Mouse (Mus musculus): ENCODE measurements at regions not wholly inside any gene's neighbourhood (a gene's known extent, or its start where the extent isn't known, plus 50 kb on each side); places are given as distances from the start of the nearest gene placed in this dataset.

DNA sequence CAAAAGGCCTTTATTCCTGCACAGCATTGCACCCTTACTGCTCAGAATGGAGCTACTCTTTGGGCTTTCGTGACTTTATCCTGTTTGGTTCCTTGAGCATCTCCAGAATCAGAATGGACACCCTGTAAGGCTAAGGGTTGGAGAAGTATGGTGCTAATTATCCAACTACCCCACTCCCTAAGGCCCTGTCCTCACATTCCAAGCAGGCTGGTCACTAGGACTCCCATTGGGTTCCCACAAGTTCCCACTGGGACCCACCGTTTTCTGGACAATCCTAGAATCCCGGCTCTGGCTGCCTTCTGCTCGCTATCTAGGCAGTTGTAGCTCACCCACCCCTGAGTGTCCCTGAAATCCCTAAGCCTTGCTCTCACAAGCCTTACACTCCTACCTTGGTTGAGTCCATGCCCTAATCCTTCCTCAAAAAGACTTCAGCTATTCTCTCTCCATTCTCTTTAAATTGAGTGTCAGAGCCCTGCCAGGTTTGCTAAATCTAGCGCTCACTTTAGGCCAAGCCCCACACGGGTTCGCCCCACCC lies 146.1 kb downstream of the Efcab1 start:
- no peak for DNase-seq

- DNase-seq, result peak; percentile 18
Observed at GRCm38 (mm10) chr16:15052924-15053793, 146.8 kb downstream of the Efcab1 start.

DNA sequence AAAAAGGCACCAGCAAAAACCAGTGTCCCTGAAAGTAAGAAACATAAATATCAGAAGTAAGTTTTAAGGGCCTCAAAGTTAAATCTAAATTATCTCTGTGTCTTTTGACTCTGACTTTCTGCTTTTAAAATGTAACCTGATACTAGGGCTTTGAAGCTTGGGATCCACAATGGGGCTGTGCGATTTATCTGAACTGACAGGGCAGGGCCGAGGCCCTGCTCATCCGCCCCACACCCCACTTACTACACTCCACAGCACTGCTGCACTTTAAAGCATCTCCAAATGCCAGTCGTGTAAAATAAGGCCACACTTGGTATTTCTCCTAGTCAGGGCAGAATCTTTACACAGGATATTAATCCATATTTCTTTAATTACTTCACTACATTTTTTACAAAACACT lies 147.4 kb downstream of the Efcab1 start:
- DNase-seq, result peak; percentile 2

DNA sequence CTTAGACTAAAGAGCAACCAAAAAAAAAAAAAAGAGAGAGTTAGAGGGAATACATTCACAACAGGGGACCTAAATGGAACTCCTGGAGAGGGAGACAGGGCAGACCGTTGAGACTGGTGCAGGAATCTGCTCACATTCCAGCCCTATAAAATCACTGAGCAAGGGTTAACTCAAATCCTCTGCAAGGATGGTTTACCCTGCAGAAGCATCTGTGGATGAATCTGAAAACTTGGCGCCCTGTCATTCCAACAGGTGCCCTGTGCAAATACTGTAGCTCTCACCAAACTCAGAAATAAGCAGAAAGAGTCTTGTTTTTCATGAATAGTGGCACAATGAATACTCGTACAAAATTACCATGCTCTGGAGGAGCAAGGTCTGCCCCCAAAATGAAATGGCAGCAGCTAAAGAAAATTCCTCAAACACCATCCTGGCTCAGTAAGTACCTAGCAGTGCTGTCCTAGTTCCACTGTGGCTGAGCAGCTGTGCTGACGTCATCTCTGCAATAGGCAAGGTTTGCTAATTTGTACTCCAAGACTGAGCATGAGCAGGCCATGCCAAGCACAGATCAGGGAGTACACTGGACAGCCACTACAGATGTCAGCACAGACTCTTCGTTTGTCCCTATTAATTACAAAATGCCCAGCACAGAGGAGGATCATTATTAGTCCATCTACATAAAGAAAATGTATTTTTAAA lies 148.0 kb downstream of the Efcab1 start:
- no peak for DNase-seq

GRCm38 (mm10) chr16:15055697-15056096 lies 149.3 kb downstream of the Efcab1 start:
- DNase-seq, result no peak

GRCm38 (mm10) chr16:15070485-15070960 lies 164.1 kb downstream of the Efcab1 start:
- no peak for DNase-seq

DNA sequence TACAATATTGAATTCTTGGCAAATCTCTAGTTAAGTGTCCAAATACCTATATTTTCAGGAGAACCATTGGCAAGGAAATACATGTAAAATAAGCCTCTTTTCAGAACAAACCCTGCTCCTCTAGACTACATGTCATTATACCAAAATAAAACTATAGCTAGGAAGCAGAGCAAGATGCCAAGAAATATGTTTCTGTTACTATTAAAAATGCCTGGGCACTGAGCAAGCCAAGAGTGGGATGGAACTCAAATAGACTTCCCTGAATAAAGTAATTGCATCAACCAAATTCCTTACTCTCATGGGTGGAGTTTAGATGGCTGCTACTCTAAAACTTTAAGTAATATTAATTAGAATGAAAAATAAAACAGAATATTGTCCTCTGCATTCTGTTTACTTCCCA lies 168.0 kb downstream of the Efcab1 start:
- no peak for DNase-seq

- no peak for DNase-seq
Observed at GRCm38 (mm10) chr16:15083692-15084091, 177.3 kb downstream of the Efcab1 start.

GRCm38 (mm10) chr16:15084147-15084752 lies 177.8 kb downstream of the Efcab1 start:
- DNase-seq, result no peak

GRCm38 (mm10) chr16:15084753-15085728 lies 178.6 kb downstream of the Efcab1 start:
- DNase-seq, result peak; percentile 57

DNA sequence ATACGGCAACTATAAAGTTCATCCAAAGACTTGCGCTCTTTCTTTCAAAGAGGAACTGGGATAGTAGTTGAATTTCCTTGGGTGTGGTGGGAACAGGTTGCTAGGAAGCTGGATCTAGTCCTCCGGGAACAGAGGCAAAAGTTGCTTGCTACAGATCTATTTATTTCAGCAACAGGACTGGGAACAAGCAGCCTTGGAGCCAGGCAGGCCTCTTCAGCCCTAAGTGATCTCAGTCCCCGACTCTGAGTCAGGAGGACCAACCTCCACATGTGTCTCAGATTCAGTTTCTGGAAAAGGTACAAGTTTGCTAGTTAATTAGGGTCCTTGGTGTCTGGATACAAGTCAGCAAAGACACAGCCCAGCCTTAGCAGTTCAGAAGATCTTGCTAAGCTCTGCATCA lies 180.2 kb downstream of the Efcab1 start:
- no peak for DNase-seq

DNA sequence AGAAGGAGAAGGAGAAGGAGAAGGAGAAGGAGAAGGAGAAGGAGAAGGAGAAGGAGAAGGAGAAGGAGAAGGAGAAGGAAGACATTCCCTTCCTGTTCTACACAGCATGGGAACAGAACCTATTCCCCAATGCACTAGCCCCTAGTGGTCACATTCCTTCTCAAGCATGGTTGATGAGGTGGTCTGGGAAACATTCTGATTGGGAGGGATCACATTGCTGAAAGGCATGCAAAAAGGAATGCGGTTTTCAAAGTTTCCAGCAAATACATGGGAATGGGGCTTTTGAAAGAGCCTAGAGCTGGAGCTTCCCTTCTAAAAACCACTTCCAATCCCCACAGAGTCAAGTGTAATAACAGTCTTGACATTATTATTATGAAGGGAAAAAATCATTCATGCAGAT lies 197.5 kb downstream of the Efcab1 start:
- no peak for DNase-seq

DNA sequence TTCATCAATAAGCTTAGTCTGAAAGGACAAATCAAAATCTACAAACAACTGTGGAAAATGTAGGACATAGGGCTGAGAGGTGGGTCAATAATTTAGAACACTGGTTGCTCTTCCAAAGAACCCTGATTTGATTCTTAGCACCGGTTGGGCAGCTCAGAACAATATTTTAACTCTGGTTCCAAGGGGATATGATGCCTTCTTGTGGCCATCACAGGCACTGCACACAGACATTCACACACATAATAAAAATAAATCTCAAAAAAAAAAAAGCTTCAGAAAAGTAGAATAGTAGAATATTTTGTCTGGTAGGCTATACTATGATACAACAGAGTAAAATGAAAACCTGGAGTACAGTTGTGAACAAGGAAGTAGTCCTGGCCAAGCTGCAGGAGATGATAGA lies 200.8 kb downstream of the Efcab1 start:
- DNase-seq, result no peak

DNA sequence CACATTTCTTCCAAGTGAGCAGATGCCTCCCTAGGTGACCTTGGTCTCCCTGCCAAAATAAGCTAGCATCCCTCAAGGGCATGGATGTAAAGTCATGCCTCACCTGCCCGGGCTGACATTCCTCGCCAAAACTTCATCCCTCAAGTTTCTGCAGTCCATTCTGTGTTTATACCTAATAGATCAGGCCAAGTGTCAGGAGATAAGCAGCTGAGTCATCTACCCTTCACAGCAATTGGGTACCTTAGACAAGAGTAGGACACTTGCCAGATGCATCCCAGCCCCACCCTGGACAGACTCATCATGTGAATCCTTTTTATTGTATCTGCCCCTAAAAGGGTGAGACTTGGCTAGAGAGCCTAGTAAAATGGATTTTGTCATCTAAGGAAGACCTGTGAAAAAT lies 204.1 kb upstream of the Gm21897 start:
- DNase-seq, result no peak

- no peak for DNase-seq
Observed at GRCm38 (mm10) chr16:15113989-15114556, 203.2 kb upstream of the Gm21897 start.

- DNase-seq, result no peak
Observed at GRCm38 (mm10) chr16:15114574-15115230, 202.6 kb upstream of the Gm21897 start.

- DNase-seq, result no peak
Observed at GRCm38 (mm10) chr16:15115386-15115785, 201.9 kb upstream of the Gm21897 start.

DNA sequence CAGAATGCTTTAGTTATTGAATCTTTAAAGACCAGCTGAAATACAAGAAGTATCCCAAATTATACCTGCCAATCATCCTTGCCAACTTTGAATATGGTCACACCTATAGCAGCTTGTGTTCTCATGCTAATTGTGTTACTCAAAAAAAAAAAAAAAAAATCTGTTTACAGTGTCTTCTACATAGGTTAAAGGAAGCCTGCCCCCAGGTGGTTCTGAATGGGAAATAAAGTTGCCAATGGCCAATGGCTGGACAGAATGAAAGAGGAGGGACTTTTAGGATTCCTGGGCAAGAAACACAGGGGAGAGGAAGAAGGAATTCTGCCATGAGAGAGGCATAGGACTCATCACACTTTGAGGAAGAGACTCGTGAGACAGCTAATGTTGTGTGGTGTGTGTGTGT lies 197.5 kb upstream of the Gm21897 start:
- peak; percentile 24 for DNase-seq

DNA sequence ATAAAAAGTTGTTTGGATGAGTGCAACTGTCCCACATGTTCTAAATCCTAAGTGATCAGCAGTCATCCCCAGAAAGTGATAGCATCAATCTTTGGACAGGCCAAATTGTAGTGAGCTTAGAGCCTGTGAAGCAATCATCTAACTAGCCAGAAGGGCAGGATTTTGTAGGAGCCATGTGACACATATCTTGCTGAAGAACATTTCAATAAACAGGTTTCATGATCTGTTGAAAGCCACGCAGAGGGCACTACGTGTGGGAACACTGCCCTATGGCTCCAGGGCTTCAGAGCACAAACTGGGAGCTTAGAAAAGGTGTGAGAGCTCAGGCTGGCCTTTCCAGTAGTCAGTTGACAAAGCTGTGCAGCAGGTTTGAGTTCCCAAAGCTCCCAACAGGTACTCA lies 188.3 kb upstream of the Gm21897 start:
- no peak for DNase-seq

DNA sequence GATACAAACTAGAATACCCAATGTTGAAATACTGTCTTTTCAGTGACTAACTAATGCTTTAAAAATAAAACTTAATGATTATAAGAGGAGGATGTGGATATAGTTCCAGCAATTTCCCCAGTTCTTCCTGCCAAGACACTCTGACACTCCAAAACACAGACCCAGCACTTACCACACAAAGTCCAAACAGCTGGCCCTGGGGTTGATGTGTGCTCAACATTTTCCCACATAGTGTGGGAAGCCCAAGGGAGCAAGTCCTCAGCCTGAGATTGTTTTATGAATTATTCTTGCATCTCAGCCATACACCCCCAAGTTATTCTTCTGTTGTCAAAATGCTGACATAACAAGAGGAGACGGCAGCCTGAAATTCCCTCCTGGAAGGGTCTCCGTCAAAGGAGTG lies 187.5 kb upstream of the Gm21897 start:
- DNase-seq, result no peak

DNA sequence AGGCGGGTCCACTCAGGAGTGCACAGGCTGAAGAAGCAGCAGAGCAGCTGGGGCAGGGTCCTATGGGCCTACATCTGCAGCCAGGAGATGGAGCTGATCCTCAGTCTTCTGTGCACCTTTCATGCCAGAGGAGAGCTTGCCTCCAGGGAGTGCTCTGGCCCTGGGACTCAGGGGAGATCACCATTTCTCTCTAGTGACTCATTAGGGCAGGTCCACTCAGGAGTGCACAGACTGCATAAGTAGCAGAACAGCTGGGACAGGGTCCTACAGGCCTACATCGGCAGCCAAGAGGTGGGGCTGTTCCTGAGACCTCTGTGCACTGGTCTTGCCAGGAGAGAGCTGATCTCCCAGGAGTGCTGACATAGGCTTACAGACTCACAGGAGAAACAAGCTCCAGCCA lies 159.4 kb upstream of the Gm21897 start:
- DNase-seq, result no peak

All from adrenal gland, postnatal 25 days (tissue).